Mouse (Mus musculus) lung, embryonic 16.5 days (tissue): ENCODE measurements around the gene Armh3. TPM values are rescaled to one million over a fixed set of nuclear protein-coding genes. Genes with fewer than 3 reads are reported as not detected.

ENCODE experiments used
- ATAC-seq: fragments of 200-750 bp; cut with Nextera tagmentation; 2 replicates; pipeline ENCODE4 v1.8.0; 2017; ENCODE audit warnings: low read depth, mild to moderate bottlenecking, moderate library complexity
- H3K27ac ChIP-seq: fragments of 300-500 bp; sonication (generic); 2 replicates; pipeline ENCODE4 v1.5.1; 2014; ENCODE audit warnings: mild to moderate bottlenecking, control low read depth, low read length
- H3K27me3 ChIP-seq: fragments of 300-500 bp; sonication (generic); 2 replicates; pipeline ENCODE4 v1.6.1; 2014; ENCODE audit warnings: low read depth, low read length, mixed read lengths; ENCODE audit not compliant: control insufficient read depth, insufficient read depth
- H3K36me3 ChIP-seq: fragments of 300-500 bp; sonication (generic); 2 replicates; pipeline ENCODE4 v1.6.1; 2014; ENCODE audit warnings: low read length; ENCODE audit not compliant: control insufficient read depth, insufficient read depth
- H3K4me1 ChIP-seq: fragments of 300-500 bp; sonication (generic); replicated peaks from 2 replicates; pipeline ENCODE4 v1.6.1; 2014; ENCODE audit warnings: low read length, mixed read lengths; ENCODE audit not compliant: control insufficient read depth, insufficient read depth
- H3K4me2 ChIP-seq: fragments of 300-500 bp; sonication (generic); 2 replicates; pipeline ENCODE4 v1.6.1; 2014; ENCODE audit warnings: low read depth, low read length, control low read depth
- H3K4me3 ChIP-seq: fragments of 300-500 bp; sonication (generic); 2 replicates; pipeline ENCODE4 v1.5.1; 2014; ENCODE audit warnings: mild to moderate bottlenecking, low read length, control low read depth
- H3K9ac ChIP-seq: fragments of 300-500 bp; sonication (generic); 2 replicates; pipeline ENCODE4 v1.6.1; 2014; ENCODE audit warnings: low read length, control low read depth
- H3K9me3 ChIP-seq: fragments of 300-500 bp; sonication (generic); 2 replicates; pipeline ENCODE4 v1.6.1; 2016; ENCODE audit warnings: low read length; ENCODE audit not compliant: control insufficient read depth
- WGBS: fragments of 180-500 bp; shearing (Covaris S2); extraction: QIAGEN DNeasy Blood & Tissue Kit; methylation state at CpG from one replicate; pipeline ENCODE4 v1.1.7; 2014; 5-methylcytosine and 5-hydroxymethylcytosine counted together
- polyA plus RNA-seq: library from polyadenylated mRNA; unstranded; fragments of >200 nt; fragmentation: Nextera tagmentation; extraction: Ambion mirVana; gene quantifications from 2 replicates; pipeline ENCODE4 v1.2.1, GENCODE M21; 2015

The Armh3 gene
- polyA plus RNA-seq, 1 experiment from 2014 or later: 18.0 TPM

DNA sequence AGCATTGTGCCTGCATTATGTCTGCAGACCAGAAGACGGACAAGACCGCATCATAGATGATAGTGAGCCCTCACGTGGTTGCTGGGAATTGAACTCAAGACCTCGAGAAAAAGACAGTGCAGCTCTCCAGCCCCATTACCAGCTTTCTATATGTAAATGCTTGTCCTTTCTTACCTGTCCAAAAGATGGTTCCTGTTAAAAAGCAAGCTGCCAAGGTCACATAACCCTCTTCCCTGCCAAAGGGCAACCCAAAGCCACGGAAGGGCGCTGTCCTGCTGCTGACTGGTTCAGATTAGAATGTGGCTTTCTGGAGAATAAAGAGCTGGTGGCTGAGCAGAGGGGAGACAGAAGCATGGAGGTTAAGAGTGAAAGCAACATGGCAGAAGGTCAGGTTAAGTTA lies 90.9 kb downstream of the Armh3 start:
- no peak overlapping the region for H3K27ac ChIP-seq

DNA sequence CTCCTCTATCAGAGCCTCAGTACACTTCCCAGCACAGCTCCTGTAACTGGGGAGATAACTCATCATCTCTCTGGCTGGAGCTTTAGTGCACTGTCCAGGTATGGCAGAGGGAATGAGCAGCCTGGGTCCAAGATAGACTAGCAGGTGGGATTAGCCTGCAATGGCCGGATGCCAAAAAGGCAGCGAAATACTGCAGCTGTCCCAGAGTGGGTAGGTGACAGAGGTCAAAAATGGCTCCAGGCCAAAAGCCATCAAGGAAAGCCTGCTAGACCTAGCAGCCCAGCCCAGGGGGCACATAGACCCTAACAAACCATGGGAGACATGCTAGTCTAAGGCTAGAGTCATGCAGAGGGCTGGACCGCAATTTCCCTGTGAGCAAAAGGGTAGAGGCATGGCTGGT lies 94.4 kb downstream of the Armh3 start:
- Histone ChIP-seq H3K27me3 (no peaks in the 10 kb centered on the region), H3K4me1 (0 out of 2 replicates have a peak, but pooled peaks cover 3% of the 10 kb centered on the region), H3K9me3 (no peaks in the 10 kb centered on the region), H3K9ac (no peak overlapping the region), H3K4me3 (no peak overlapping the region), H3K4me2 (no peak overlapping the region), H3K36me3 (no peaks in the 10 kb centered on the region), H3K27ac (no peak overlapping the region)
- ATAC-seq: no peak
- WGBS: 60% methylated on average over 3 of the region's 3 CpGs

More for the DNA sequence above, 90.9 kb downstream of the Armh3 start:
- Histone ChIP-seq H3K4me3 (no peak overlapping the region), H3K9me3 (no peaks in the 10 kb centered on the region), H3K27me3 (no peaks in the 10 kb centered on the region), H3K36me3 (no peaks in the 10 kb centered on the region), H3K4me1 (0 out of 2 replicates have a peak, but pooled peaks cover 3% of the 10 kb centered on the region), H3K4me2 (no peak overlapping the region), H3K9ac (no peak overlapping the region)
- 90% methylated on average over 6 of the region's 6 CpGs for WGBS
- ATAC-seq: no peak

DNA sequence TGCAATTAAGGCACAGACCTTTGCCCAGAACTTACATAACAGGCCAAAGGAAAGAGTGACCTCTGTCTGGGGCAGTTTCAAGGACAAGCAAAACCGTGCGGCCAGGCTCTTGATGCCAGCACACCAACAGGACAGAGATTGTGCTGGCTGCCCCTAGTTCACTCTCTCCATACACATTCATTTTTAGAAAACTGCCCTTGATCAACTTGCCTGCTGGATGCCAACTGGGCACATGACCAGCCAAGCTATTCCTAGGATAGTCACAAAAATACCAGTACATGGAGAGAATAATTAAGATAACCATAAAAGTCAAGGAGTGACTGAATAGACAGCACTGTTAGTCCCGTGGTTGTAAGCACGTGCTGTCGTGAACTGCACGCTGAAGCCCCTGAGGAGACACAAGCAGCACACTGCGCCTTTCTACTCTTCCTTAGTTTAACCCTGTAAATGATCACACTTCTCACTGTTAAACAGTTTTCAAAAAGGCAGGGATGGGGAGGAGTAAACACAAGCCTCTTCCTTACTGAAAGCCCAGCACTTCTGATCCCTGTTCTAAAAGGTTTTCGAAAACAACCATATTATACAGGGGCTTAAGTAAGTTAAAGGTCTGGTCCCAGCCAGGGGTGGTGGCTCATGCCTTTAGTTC lies 95.8 kb downstream of the Armh3 start:
- H3K27ac ChIP-seq: no peak overlapping the region
- H3K4me2 ChIP-seq: no peak overlapping the region

DNA sequence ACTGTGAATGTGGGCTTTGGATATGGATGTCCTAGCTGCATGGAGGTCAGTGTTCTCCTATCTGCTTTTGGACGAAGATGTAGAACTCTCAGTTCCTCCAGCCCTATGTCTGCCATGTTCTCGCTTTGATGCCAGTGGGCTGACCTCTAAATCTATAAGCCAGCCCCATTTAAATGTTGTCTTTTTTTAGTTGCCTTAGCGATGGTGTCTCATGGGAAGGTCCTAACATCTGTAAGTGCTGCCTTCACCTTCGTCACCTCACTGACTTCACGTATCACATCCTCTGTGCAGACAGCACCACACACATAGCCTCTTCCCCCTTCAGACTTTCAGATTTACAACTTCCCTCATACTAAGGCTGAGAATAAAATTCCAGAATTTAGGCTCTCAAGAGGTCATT lies 97.5 kb downstream of the Armh3 start:
- no peak for ATAC-seq
- Histone ChIP-seq H3K9me3 (no peaks in the 10 kb centered on the region), H3K4me2 (no peak overlapping the region), H3K36me3 (no peaks in the 10 kb centered on the region), H3K27ac (no peak overlapping the region), H3K27me3 (no peaks in the 10 kb centered on the region), H3K4me1 (0 out of 2 replicates have a peak, but pooled peaks cover 3% of the 10 kb centered on the region), H3K9ac (no peak overlapping the region), H3K4me3 (no peak overlapping the region)
- WGBS: 87% methylated on average over 5 of the region's 5 CpGs

More for the DNA sequence above, 95.8 kb downstream of the Armh3 start:
- no peak overlapping the region for H3K9ac ChIP-seq
- H3K27me3 ChIP-seq: no peaks in the 10 kb centered on the region
- no peaks in the 10 kb centered on the region for H3K36me3 ChIP-seq
- H3K4me1 ChIP-seq: 0 out of 2 replicates have a peak, but pooled peaks cover 3% of the 10 kb centered on the region
- no peak for ATAC-seq
- H3K9me3 ChIP-seq: no peaks in the 10 kb centered on the region
- 79% methylated on average over 8 of the region's 8 CpGs for WGBS
- H3K4me3 ChIP-seq: no peak overlapping the region

DNA sequence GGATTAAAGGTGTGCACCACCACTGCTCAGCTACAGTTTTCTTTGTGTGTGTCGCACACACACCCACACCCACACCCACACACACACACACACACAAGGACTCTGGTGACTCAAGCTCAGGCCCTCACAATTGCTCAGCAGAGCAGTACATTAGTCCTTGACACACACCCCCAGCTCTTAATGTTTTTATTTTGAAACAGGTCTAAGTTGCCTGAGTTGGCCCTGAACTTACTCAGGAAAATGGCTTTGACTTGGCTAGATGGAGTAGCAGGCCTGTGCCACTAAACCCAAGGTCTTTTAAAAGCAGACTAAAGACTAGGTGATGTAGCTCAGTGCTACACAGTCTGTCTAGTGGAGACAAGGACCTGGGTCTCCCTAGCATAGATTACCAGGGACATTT lies 102.6 kb downstream of the Armh3 start:
- no peak for ATAC-seq
- H3K27ac ChIP-seq: no peak overlapping the region
- no peaks in the 10 kb centered on the region for H3K4me1 ChIP-seq
- H3K4me2 ChIP-seq: no peak overlapping the region
- WGBS: 100% methylated on average over 1 of the region's 1 CpGs
- H3K36me3 ChIP-seq: no peaks in the 10 kb centered on the region
- H3K9me3 ChIP-seq: no peaks in the 10 kb centered on the region
- no peaks in the 10 kb centered on the region for H3K27me3 ChIP-seq
- no peak overlapping the region for H3K9ac ChIP-seq
- H3K4me3 ChIP-seq: no peak overlapping the region

DNA sequence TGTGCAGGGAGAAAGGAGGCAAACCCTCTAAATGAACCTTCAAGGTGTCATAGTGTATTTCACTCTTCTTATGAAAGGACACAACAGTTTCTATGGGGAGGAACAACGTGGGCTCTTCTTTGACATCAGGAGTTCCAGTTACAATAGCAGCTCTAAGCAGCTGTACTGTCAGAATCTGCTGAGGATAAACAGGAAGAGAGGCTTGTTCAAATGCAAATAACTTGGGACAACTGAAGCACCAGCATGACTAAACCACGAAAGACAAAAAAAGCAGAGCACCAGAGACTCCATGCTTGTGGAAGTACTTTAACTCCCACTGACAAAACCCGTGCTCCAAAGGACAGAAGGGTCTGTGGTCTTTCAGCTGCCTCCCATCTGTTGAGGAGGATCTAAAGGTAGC lies 116.2 kb downstream of the Armh3 start:
- Histone ChIP-seq H3K9ac (no peak overlapping the region), H3K36me3 (0 out of 2 replicates have a peak, but pooled peaks cover 2% of the 10 kb centered on the region), H3K27ac (no peak overlapping the region), H3K4me3 (no peak overlapping the region), H3K4me1 (no peaks in the 10 kb centered on the region), H3K9me3 (no peaks in the 10 kb centered on the region), H3K4me2 (no peak overlapping the region), H3K27me3 (no peaks in the 10 kb centered on the region)
- ATAC-seq: no peak
- WGBS: 59% methylated on average over 3 of the region's 3 CpGs

DNA sequence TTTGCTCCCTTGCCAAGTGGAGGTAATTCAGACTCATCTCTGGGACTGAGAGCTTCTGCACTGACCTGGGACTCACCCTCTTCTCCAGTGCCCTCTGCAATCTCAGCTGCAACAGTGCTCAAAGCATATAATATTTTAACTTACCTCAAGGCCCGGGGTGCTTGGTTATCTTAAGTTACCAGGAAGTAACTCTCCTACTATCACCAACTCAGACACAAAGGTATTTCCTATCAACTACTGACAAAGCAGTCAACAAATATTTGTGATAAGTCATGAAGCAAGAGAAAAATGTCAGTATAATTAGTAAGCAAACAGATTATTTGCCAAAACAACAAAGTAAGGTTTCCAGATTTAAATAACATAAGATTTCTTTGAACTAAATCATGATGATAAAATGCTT lies 125.0 kb downstream of the Armh3 start:
- ATAC-seq: no peak
- H3K4me2 ChIP-seq: no peak overlapping the region
- no peaks in the 10 kb centered on the region for H3K9me3 ChIP-seq
- no peaks in the 10 kb centered on the region for H3K36me3 ChIP-seq
- H3K27me3 ChIP-seq: no peaks in the 10 kb centered on the region
- H3K4me1 ChIP-seq: 0 out of 2 replicates have a peak, but pooled peaks cover 2% of the 10 kb centered on the region
- H3K9ac ChIP-seq: no peak overlapping the region
- 33% methylated on average over 1 of the region's 1 CpGs for whole genome bisulfite sequencing
- H3K27ac ChIP-seq: no peak overlapping the region
- H3K4me3 ChIP-seq: no peak overlapping the region

DNA sequence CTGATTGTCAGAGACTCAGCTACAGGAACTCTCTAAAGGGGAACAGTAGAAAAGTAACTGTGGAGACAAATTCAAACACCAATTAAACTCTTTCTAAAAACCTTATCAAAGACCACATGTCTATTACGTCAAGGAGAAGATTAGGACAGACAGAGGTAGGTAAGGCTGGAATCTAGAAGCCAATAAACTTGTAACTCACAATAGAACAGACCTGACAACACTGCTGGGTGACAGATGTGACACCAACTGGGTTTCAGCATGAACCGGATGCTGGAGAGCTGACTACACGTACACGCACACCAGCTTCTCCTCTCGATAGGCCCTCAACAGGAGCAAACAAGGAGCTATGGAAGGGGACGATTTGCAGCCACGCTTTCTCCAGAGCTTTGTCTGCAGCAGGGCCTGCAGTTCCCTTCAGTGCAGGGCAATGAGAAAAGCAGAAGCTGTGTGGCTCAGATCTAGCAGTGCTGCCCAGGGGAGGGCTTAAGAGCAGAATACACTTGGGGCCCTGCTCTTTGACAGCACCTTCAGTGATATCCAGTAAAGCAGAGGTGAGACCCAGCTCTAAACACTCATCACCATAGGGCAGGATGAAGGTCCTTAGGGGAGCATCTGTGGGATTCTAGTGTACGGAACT lies 142.9 kb downstream of the Armh3 start:
- Histone ChIP-seq H3K4me1 (no peaks in the 10 kb centered on the region), H3K4me3 (no peak overlapping the region), H3K36me3 (no peaks in the 10 kb centered on the region), H3K27me3 (no peaks in the 10 kb centered on the region), H3K27ac (no peak overlapping the region), H3K4me2 (no peak overlapping the region), H3K9ac (no peak overlapping the region), H3K9me3 (no peaks in the 10 kb centered on the region)
- 44% methylated on average over 8 of the region's 8 CpGs for WGBS
- no peak for ATAC-seq

DNA sequence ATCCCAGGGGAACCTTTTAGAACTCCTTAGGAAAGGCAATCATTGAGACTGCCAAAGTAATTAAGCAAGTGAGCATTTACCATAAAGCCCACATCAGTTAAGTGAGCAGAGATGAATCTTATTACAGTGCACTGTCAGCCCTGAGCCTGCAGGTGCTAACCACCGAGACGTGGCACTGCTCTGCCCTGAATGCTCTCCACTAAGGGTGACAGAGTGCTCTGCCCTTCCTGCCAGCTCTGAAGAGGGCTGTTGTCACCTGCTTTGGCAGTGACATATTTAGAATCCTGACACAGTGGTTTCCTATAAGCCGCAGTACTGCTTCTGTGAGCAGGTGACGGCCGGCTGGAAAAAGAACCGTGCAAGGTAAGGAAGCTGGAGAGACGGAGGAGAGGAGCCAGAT lies 143.8 kb downstream of the Armh3 start:
- no peak overlapping the region for H3K27ac ChIP-seq
- WGBS: 69% methylated on average over 7 of the region's 7 CpGs
- H3K36me3 ChIP-seq: no peaks in the 10 kb centered on the region
- no peaks in the 10 kb centered on the region for H3K9me3 ChIP-seq
- no peak overlapping the region for H3K4me2 ChIP-seq
- ATAC-seq: no peak
- no peak overlapping the region for H3K4me3 ChIP-seq
- H3K27me3 ChIP-seq: no peaks in the 10 kb centered on the region
- H3K9ac ChIP-seq: no peak overlapping the region
- H3K4me1 ChIP-seq: no peaks in the 10 kb centered on the region
